Mouse (Mus musculus) ovary, adult 2 months (tissue): ENCODE measurements around the gene Tmem72. TPM values are rescaled to one million over a fixed set of nuclear protein-coding genes. Genes with fewer than 3 reads are reported as not detected.

ENCODE experiments used
- polyA plus RNA-seq: library from polyadenylated mRNA; depleted of rRNA; stranded (reverse); fragments of >200 nt; gene quantifications from 2 replicates; pipeline ENCODE4 v1.2.3, GENCODE M21; 2012; rRNA removed

Tmem72 gene
- 0.83 and 1.0 TPM in 2 replicates for polyA plus RNA-seq

DNA sequence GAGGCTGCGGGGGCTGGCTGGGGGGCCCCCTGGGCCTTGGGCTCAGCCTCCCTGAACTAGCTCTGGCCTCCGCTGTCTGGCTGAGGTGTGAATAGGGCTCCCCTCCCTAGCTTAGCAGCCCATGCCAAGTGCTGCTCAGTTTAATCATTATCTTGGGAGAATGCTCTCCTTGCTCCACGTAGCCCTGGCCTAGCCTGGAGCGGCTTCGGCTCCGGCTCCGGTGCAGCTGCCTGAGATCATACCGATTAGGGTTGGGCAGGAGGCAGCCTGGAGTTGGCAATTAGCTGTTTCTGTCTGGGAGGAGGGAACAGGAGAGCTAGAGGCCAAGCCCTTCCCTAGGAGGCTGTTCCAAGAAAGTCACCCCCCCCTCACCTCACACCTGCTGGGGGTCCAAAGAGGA, at the start of gene Tmem72:
Tmem72 (minus strand) TSS at position 248 of the 400 bp plus-strand sequence.

GRCm38 (mm10) chr6:116673471-116674282, 43.0 kb downstream of the Tmem72 start, which contains the start of gene Rassf4:
Rassf4 (minus strand) TSS chr6:116673952.

GRCm38 (mm10) chr6:116650406-116650805, 66.3 kb downstream of the Tmem72 start, which contains the start of gene Depp1:
Depp1 (plus strand) TSS chr6:116650609.

Other genes starting within 250 kb of the Tmem72 start
- not detected in 2 replicates for gene Olfr211, start 227.8 kb downstream of the Tmem72 start, polyA plus RNA-seq
- not detected in 2 replicates for gene Olfr212, start 210.4 kb downstream of the Tmem72 start, polyA plus RNA-seq
- not detected in 2 replicates for gene Olfr213, start 178.5 kb downstream of the Tmem72 start, polyA plus RNA-seq
- 0.21 TPM in 1 of 2 replicates, not detected in the other for gene Gm5580, start 165.8 kb downstream of the Tmem72 start, polyA plus RNA-seq
- 0.14 TPM in 1 of 2 replicates, not detected in the other for gene Olfr214, start 162.7 kb downstream of the Tmem72 start, polyA plus RNA-seq
- not detected in 2 replicates for gene Olfr215, start 132.7 kb downstream of the Tmem72 start, polyA plus RNA-seq
- 13.7 and 13.9 TPM in 2 replicates for gene Zfp422, start 87.9 kb downstream of the Tmem72 start, polyA plus RNA-seq
- gene Depp1, start 66.3 kb downstream of the Tmem72 start, polyA plus RNA-seq = 7.2 and 12.3 TPM in 2 replicates
- 8.3 and 11.6 TPM in 2 replicates for gene Rassf4, start 43.0 kb downstream of the Tmem72 start, polyA plus RNA-seq